Mouse (Mus musculus) ovary, postnatal 10 days (tissue): ENCODE measurements around the gene Gm15293.
"Not testable (repeated sequence)": the region's sequence is repeated elsewhere in the genome, so short reads cannot be mapped to it uniquely, and the experiment has no call there.

ENCODE experiments used
- DNase-seq: peaks from one replicate; pipeline ENCODE4 v3.0.0; 2022; ENCODE audit warnings: low spot score

The Gm15293 gene

GRCm38 (mm10) chr8:21201261-21201660, at the start of gene Gm15293:
Gene Gm15293, plus strand, starts transcription at chr8:21201561.
- not testable (repeated sequence) for DNase-seq

GRCm38 (mm10) chr8:21161977-21162376, 39.4 kb upstream of the Gm15293 start, which contains the start of gene Defa22:
Gene Defa22, plus strand, starts transcription at chr8:21162277.
- DNase-seq = not testable (repeated sequence)

GRCm38 (mm10) chr8:21191314-21191713, 10.0 kb upstream of the Gm15293 start, which contains the start of gene Defa31:
Gene Defa31, plus strand, starts transcription at chr8:21191614.
- not testable (repeated sequence) for DNase-seq
